Mouse (Mus musculus) forebrain, embryonic 15.5 days (tissue): ENCODE results near the gene Foxc2. TPM values are rescaled to one million over a fixed set of nuclear protein-coding genes. Genes with fewer than 3 reads are reported as not detected.

ENCODE experiments used
- ATAC-seq: fragments of 200-750 bp; cut with Nextera tagmentation; replicated peaks from 2 replicates; pipeline ENCODE4 v1.8.0; 2017; ENCODE audit warnings: mild to moderate bottlenecking, moderate TSS enrichment, moderate library complexity
- H3K27ac ChIP-seq: fragments of 300-500 bp; sonication (generic); replicated peaks from 2 replicates; pipeline ENCODE4 v1.5.1; 2015; ENCODE audit warnings: mild to moderate bottlenecking, inconsistent platforms
- H3K27me3 ChIP-seq: fragments of 300-500 bp; sonication (generic); 2 replicates; pipeline ENCODE4 v1.6.1; 2015; ENCODE audit warnings: inconsistent platforms
- H3K36me3 ChIP-seq: fragments of 300-500 bp; sonication (generic); 2 replicates; pipeline ENCODE4 v1.6.1; 2015; ENCODE audit warnings: mild to moderate bottlenecking, inconsistent platforms
- H3K4me1 ChIP-seq: fragments of 300-500 bp; sonication (generic); 2 replicates; pipeline ENCODE4 v1.6.1; 2015; ENCODE audit warnings: inconsistent platforms
- H3K4me2 ChIP-seq: fragments of 300-500 bp; sonication (generic); replicated peaks from 2 replicates; pipeline ENCODE4 v1.6.1; 2015; ENCODE audit warnings: mild to moderate bottlenecking, inconsistent platforms
- H3K4me3 ChIP-seq: fragments of 300-500 bp; sonication (generic); 2 replicates; pipeline ENCODE4 v1.5.1; 2015; ENCODE audit warnings: mild to moderate bottlenecking, inconsistent platforms
- H3K9ac ChIP-seq: fragments of 300-500 bp; sonication (generic); replicated peaks from 2 replicates; pipeline ENCODE4 v1.6.1; 2015; ENCODE audit warnings: mild to moderate bottlenecking, inconsistent platforms
- H3K9me3 ChIP-seq: fragments of 300-500 bp; sonication (generic); 2 replicates; pipeline ENCODE4 v1.6.1; 2016; ENCODE audit warnings: inconsistent platforms
- WGBS: fragments of 180-500 bp; shearing (Covaris S2); methylation state at CpG from one replicate; pipeline ENCODE4 v1.1.7; 2015; ENCODE audit warnings: mixed read lengths; 5-methylcytosine and 5-hydroxymethylcytosine counted together
- polyA plus RNA-seq: library from polyadenylated mRNA; unstranded; fragments of >200 nt; fragmentation: Nextera tagmentation; extraction: Ambion mirVana; gene quantifications from 2 replicates; pipeline ENCODE4 v1.2.1, GENCODE M21; 2015

The Foxc2 gene
- polyA plus RNA-seq, 1 experiment from 2014 or later = 1.6 TPM

- Histone ChIP-seq H3K9ac (no peak overlapping the region), H3K27ac (no peak overlapping the region), H3K27me3 (peaks cover 99% of the 10 kb centered on the region), H3K4me3 (no peak overlapping the region), H3K36me3 (no peaks in the 10 kb centered on the region), H3K4me1 (peaks cover 20% of the 10 kb centered on the region), H3K9me3 (no peaks in the 10 kb centered on the region), H3K4me2 (no peak overlapping the region)
- WGBS = 1% methylated on average over 17 of the region's 17 CpGs
- 0 out of 2 replicates have a peak, but pooled peaks have one; percentile 32 for ATAC-seq
These were observed 8.7 kb downstream of the Foxc2 start for GRCm38 (mm10) chr8:121124547-121125239.

- peak overlapping the region; percentile 30 for H3K4me2 ChIP-seq
- no peak overlapping the region for H3K9ac ChIP-seq
- H3K9me3 ChIP-seq = no peaks in the 10 kb centered on the region
- peak overlapping the region; percentile 15; the same call in 1 of the 2 replicates for H3K4me3 ChIP-seq
- H3K36me3 ChIP-seq = no peaks in the 10 kb centered on the region
- H3K27ac ChIP-seq = no peak overlapping the region
- WGBS = under 1% methylated on average over 35 of the region's 36 CpGs
- H3K4me1 ChIP-seq = peaks cover 20% of the 10 kb centered on the region
- H3K27me3 ChIP-seq = peaks cover 99% of the 10 kb centered on the region
- ATAC-seq = peak; percentile 57
These were observed 9.4 kb downstream of the Foxc2 start for GRCm38 (mm10) chr8:121125311-121125876.

- Histone ChIP-seq H3K9ac (no peak overlapping the region), H3K27ac (no peak overlapping the region), H3K36me3 (no peaks in the 10 kb centered on the region), H3K4me2 (no peak overlapping the region), H3K4me3 (no peak overlapping the region), H3K9me3 (no peaks in the 10 kb centered on the region), H3K27me3 (peaks cover 99% of the 10 kb centered on the region), H3K4me1 (peaks cover 20% of the 10 kb centered on the region)
- 2% methylated on average over 6 of the region's 6 CpGs for WGBS
- no peak for ATAC-seq
These were observed 10.2 kb downstream of the Foxc2 start for GRCm38 (mm10) chr8:121126191-121126590.

- H3K9me3 ChIP-seq = no peaks in the 10 kb centered on the region
- peaks cover 97% of the 10 kb centered on the region for H3K27me3 ChIP-seq
- no peak overlapping the region for H3K4me3 ChIP-seq
- no peak overlapping the region for H3K9ac ChIP-seq
- H3K27ac ChIP-seq = no peak overlapping the region
- H3K4me1 ChIP-seq = peaks cover 20% of the 10 kb centered on the region
- ATAC-seq = no peak
- H3K36me3 ChIP-seq = no peaks in the 10 kb centered on the region
- no peak overlapping the region for H3K4me2 ChIP-seq
- WGBS = 4% methylated on average over 6 of the region's 6 CpGs
These were observed 10.7 kb downstream of the Foxc2 start for GRCm38 (mm10) chr8:121126694-121127093.

- peaks cover 20% of the 10 kb centered on the region for H3K4me1 ChIP-seq
- H3K9me3 ChIP-seq = no peaks in the 10 kb centered on the region
- no peak overlapping the region for H3K4me2 ChIP-seq
- 2% methylated on average over 11 of the region's 11 CpGs for WGBS
- no peak overlapping the region for H3K4me3 ChIP-seq
- H3K27ac ChIP-seq = no peak overlapping the region
- peaks cover 97% of the 10 kb centered on the region for H3K27me3 ChIP-seq
- no peak for ATAC-seq
- H3K36me3 ChIP-seq = no peaks in the 10 kb centered on the region
- H3K9ac ChIP-seq = no peak overlapping the region
These were observed 11.3 kb downstream of the Foxc2 start for GRCm38 (mm10) chr8:121127291-121127701.

- Histone ChIP-seq H3K4me2 (peak within 1 kb of the TSS; percentile 7; the same call in 1 of the 2 replicates), H3K4me3 (peak within 1 kb of the TSS; percentile 12), H3K9ac (no peak within 1 kb of the TSS), H3K27me3 (peaks cover 97% of the 10 kb centered on the region), H3K27ac (no peak within 1 kb of the TSS), H3K36me3 (no peaks in the 10 kb centered on the region), H3K9me3 (no peaks in the 10 kb centered on the region), H3K4me1 (peaks cover 20% of the 10 kb centered on the region)
- no peak for ATAC-seq
- under 1% methylated on average over 43 of the region's 43 CpGs for WGBS
These were observed 11.9 kb downstream of the Foxc2 start, which contains the start of gene Foxl1 for GRCm38 (mm10) chr8:121127756-121128375. Gene Foxl1, plus strand, starts transcription at chr8:121127940.

GRCm38 (mm10) chr8:121128531-121129264, 12.7 kb downstream of the Foxc2 start:
- Histone ChIP-seq H3K36me3 (no peaks in the 10 kb centered on the region), H3K4me1 (peaks cover 20% of the 10 kb centered on the region), H3K4me2 (peak overlapping the region; percentile 7; the same call in 1 of the 2 replicates), H3K9ac (no peak overlapping the region), H3K4me3 (peak overlapping the region; percentile 12), H3K27ac (no peak overlapping the region), H3K27me3 (peaks cover 90% of the 10 kb centered on the region), H3K9me3 (no peaks in the 10 kb centered on the region)
- WGBS = 1% methylated on average over 55 of the region's 55 CpGs
- no peak for ATAC-seq

- H3K36me3 ChIP-seq = no peaks in the 10 kb centered on the region
- H3K9me3 ChIP-seq = no peaks in the 10 kb centered on the region
- H3K27ac ChIP-seq = no peak overlapping the region
- H3K27me3 ChIP-seq = peaks cover 87% of the 10 kb centered on the region
- WGBS = 12% methylated on average over 16 of the region's 16 CpGs
- no peak overlapping the region for H3K4me2 ChIP-seq
- no peak overlapping the region for H3K9ac ChIP-seq
- no peak for ATAC-seq
- H3K4me1 ChIP-seq = peaks cover 20% of the 10 kb centered on the region
- H3K4me3 ChIP-seq = no peak overlapping the region
These were observed 13.4 kb downstream of the Foxc2 start for GRCm38 (mm10) chr8:121129265-121129940.

- no peak overlapping the region for H3K27ac ChIP-seq
- WGBS = 33% methylated on average over 5 of the region's 5 CpGs
- H3K36me3 ChIP-seq = no peaks in the 10 kb centered on the region
- H3K4me3 ChIP-seq = no peak overlapping the region
- ATAC-seq = no peak
- H3K9ac ChIP-seq = no peak overlapping the region
- no peak overlapping the region for H3K4me2 ChIP-seq
- H3K27me3 ChIP-seq = peaks cover 75% of the 10 kb centered on the region
- H3K4me1 ChIP-seq = peaks cover 17% of the 10 kb centered on the region
- no peaks in the 10 kb centered on the region for H3K9me3 ChIP-seq
These were observed 14.6 kb downstream of the Foxc2 start for GRCm38 (mm10) chr8:121130522-121130921.

GRCm38 (mm10) chr8:121132961-121133513, 17.1 kb downstream of the Foxc2 start:
- no peak overlapping the region for H3K27ac ChIP-seq
- H3K9me3 ChIP-seq = no peaks in the 10 kb centered on the region
- no peak for ATAC-seq
- no peak overlapping the region for H3K4me3 ChIP-seq
- H3K9ac ChIP-seq = no peak overlapping the region
- H3K4me1 ChIP-seq = peaks cover 11% of the 10 kb centered on the region
- peaks cover 50% of the 10 kb centered on the region for H3K27me3 ChIP-seq
- no peak overlapping the region for H3K4me2 ChIP-seq
- H3K36me3 ChIP-seq = no peaks in the 10 kb centered on the region
- 71% methylated on average over 5 of the region's 5 CpGs for WGBS

GRCm38 (mm10) chr8:121134102-121134501, 18.1 kb downstream of the Foxc2 start:
- WGBS = 86% methylated on average over 10 of the region's 10 CpGs
- peaks cover under 1% of the 10 kb centered on the region; the same call in 1 of the 2 replicates for H3K4me1 ChIP-seq
- ATAC-seq = no peak
- no peak overlapping the region for H3K9ac ChIP-seq
- no peak overlapping the region for H3K4me2 ChIP-seq
- no peak overlapping the region for H3K27ac ChIP-seq
- H3K4me3 ChIP-seq = no peak overlapping the region
- H3K36me3 ChIP-seq = no peaks in the 10 kb centered on the region
- peaks cover 40% of the 10 kb centered on the region for H3K27me3 ChIP-seq
- H3K9me3 ChIP-seq = no peaks in the 10 kb centered on the region
